Mouse (Mus musculus): ENCODE data around the gene Lect2.

DNA sequence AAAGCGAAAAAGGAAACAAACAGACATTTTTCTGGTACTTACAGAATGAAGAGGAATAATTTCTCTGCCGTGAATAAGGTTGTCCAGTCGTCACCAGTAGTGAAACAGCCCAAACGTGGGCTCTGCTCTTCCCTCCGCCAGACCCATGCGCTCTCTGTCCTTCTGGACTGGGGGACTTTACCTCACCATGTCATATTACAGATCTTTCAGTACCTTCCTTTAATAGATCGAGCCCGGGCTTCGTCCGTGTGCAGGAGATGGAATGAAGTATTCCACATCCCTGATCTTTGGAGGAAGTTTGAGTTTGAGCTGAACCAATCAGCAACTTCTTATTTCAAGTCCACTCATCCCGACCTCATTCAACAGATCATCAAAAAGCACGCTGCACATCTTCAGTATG lies 21.4 kb downstream of the Lect2 start:
- TF ChIP-seq CTCF (IDR thresholded peaks at IDR 0.05; ENCODE audit: low read depth) (no peak), EP300 (IDR thresholded peaks at IDR 0.05; ENCODE audit: low read depth) (no peak)

Data from liver, postnatal 0 days (tissue).